Mouse (Mus musculus) intestine, postnatal 0 days (tissue): ENCODE measurements around the gene Wdr31. TPM values are rescaled to one million over a fixed set of nuclear protein-coding genes. Genes with fewer than 3 reads are reported as not detected.

Experiments used
- ATAC-seq: fragments of 200-750 bp; cut with Nextera tagmentation; 2 replicates; pipeline ENCODE4 v1.8.0; 2017; ENCODE audit warnings: mild to moderate bottlenecking, moderate TSS enrichment, moderate library complexity
- H3K27ac ChIP-seq: fragments of 300-500 bp; sonication (generic); 2 replicates; pipeline ENCODE4 v1.5.1; 2014; ENCODE audit warnings: mild to moderate bottlenecking, low read depth, low read length, moderate library complexity
- H3K27me3 ChIP-seq: fragments of 300-500 bp; sonication (generic); replicated peaks from 2 replicates; pipeline ENCODE4 v1.6.1; 2014; ENCODE audit warnings: low read length, mixed read lengths; ENCODE audit not compliant: control insufficient read depth, insufficient read depth
- H3K36me3 ChIP-seq: fragments of 300-500 bp; sonication (generic); 2 replicates; pipeline ENCODE4 v1.6.1; 2014; ENCODE audit warnings: mild to moderate bottlenecking, moderate library complexity; ENCODE audit not compliant: control insufficient read depth, insufficient read depth
- H3K4me1 ChIP-seq: fragments of 300-500 bp; sonication (generic); replicated peaks from 2 replicates; pipeline ENCODE4 v1.6.1; 2014; ENCODE audit warnings: antibody characterized with exemption, low read length, mixed read lengths; ENCODE audit not compliant: control insufficient read depth, insufficient read depth
- H3K4me2 ChIP-seq: fragments of 300-500 bp; sonication (generic); replicated peaks from 2 replicates; pipeline ENCODE4 v1.6.1; 2014; ENCODE audit warnings: low read depth, mild to moderate bottlenecking, moderate library complexity
- H3K4me3 ChIP-seq: fragments of 300-500 bp; sonication (generic); 2 replicates; pipeline ENCODE4 v1.5.1; 2014; ENCODE audit warnings: low read depth, low read length
- H3K9ac ChIP-seq: fragments of 300-500 bp; sonication (generic); 2 replicates; pipeline ENCODE4 v1.6.1; 2014; ENCODE audit warnings: mild to moderate bottlenecking, low read depth, low read length
- H3K9me3 ChIP-seq: fragments of 300-500 bp; sonication (generic); 2 replicates; pipeline ENCODE4 v1.6.1; 2016; ENCODE audit warnings: mixed run types; ENCODE audit not compliant: control insufficient read depth
- CTCF ChIP-seq: sonication (generic); IDR thresholded peaks from 2 replicates; pipeline ENCODE4 v1.5.1; 2016; ENCODE audit warnings: low read depth, mild to moderate bottlenecking, control low read depth, antibody characterized with exemption, moderate library complexity
- WGBS: fragments of 180-500 bp; shearing (Covaris S2); extraction: QIAGEN DNeasy Blood & Tissue Kit; methylation state at CpG from one replicate; pipeline ENCODE4 v1.1.7; 2014; 5-methylcytosine and 5-hydroxymethylcytosine counted together
- polyA plus RNA-seq: library from polyadenylated mRNA; unstranded; fragments of >200 nt; fragmentation: Nextera tagmentation; extraction: Ambion mirVana; gene quantifications from 2 replicates; pipeline ENCODE4 v1.2.1, GENCODE M21; 2015

Wdr31 gene
- polyA plus RNA-seq, 1 experiment from 2014 or later: 1.8 TPM

DNA sequence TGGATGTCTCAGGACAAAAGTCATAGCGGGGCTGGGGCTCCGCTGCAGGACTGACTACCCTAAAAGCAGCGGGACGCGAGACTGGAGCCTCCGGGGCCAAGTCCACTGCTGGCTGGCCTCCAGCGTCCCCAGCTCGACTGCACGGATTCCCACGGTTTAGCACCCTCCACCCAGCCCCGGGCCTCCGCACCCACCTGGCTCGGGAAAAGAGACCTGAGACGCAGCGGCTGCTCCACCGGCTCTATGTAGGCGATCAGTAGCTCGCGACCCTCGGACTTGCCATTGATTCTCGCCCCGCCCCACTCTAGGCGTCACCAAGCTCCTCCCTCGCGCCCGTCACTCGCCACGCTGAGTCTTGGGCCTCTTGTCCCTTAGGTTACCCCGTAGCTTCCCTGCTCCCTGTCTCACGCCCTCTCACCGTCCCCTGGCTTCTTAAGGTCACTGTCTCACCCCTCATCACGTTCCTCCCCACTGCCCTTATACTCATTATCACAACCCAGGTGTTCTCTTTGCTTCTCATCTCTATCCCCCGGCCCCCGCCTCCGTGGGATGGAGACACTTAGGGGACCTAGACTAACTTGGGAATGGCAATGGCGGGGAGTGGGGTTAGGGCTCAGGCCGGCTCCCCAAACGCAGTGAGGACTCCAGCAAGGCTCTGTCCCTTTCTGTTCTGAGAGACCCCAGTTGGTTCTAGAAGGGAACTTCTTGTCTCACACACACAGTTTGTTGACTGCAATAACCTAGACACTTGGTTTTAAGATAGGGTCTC lies 31.5 kb upstream of the Wdr31 start:
- Histone ChIP-seq H3K4me2 (peak overlapping the region; percentile 67), H3K9me3 (no peaks in the 10 kb centered on the region), H3K27me3 (no peaks in the 10 kb centered on the region), H3K36me3 (peaks cover 17% of the 10 kb centered on the region), H3K4me1 (peaks cover 9% of the 10 kb centered on the region; the same call in 1 of the 2 replicates), H3K4me3 (peak overlapping the region; percentile 88), H3K27ac (peak overlapping the region; percentile 97), H3K9ac (peak overlapping the region; percentile 90)
- ATAC-seq: peak; percentile 83
- no peak for TF ChIP-seq CTCF
- 1% methylated on average over 37 of the region's 38 CpGs for WGBS

DNA sequence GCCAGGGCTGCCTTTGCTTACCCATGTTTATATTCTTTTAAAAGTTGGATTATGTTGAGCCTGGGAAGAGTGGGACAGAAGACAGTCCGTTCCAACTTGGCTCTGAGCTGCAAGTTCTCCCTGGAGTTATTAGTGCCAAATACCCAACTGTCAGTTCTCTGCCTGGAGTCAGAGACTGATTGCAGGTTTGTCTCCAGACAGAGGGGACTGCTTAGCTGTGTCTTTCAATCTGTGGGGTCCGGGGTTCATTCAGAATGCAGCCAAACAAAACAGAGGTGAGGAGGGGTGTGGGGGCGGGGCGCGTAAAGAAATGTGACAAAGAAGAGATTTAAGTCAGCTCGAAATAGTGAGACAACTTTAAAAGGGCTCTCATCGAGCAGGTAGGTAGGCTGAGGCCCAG lies 30.8 kb upstream of the Wdr31 start:
- no peaks in the 10 kb centered on the region for H3K27me3 ChIP-seq
- H3K4me2 ChIP-seq: peak overlapping the region; percentile 67
- under 1% methylated on average over 7 of the region's 7 CpGs for WGBS
- peak overlapping the region; percentile 88 for H3K4me3 ChIP-seq
- ATAC-seq: no peak
- no peaks in the 10 kb centered on the region for H3K9me3 ChIP-seq
- H3K9ac ChIP-seq: peak overlapping the region; percentile 90
- H3K36me3 ChIP-seq: peaks cover 14% of the 10 kb centered on the region
- peaks cover 9% of the 10 kb centered on the region; the same call in 1 of the 2 replicates for H3K4me1 ChIP-seq
- H3K27ac ChIP-seq: peak overlapping the region; percentile 97
- TF ChIP-seq CTCF: no peak

DNA sequence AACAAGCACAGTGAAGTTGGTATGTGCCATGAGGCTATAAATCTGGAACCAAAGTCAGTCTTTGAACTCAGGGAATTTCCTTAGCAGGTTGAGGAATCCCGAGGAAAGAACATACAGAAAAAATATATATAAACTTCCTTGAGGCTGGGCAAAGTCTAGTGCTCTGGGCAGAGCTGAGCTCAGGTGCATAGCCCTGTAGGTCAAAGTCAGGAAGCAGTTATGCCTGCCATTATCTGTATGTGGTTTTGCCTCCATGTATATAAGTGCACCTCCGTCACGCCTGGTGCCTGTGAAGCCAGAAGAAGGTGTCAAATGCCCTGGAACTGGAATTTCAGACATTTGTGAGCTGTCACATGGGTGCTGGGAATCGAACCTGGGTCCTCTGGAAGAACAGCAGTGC lies 30.1 kb upstream of the Wdr31 start:
- ATAC-seq: peak; percentile 72
- Histone ChIP-seq H3K9me3 (no peaks in the 10 kb centered on the region), H3K9ac (no peak overlapping the region; the same call in 1 of the 2 replicates), H3K4me2 (peak overlapping the region; percentile 67), H3K4me1 (peaks cover 9% of the 10 kb centered on the region; the same call in 1 of the 2 replicates), H3K4me3 (peak overlapping the region; percentile 88; the same call in 1 of the 2 replicates), H3K36me3 (peaks cover 16% of the 10 kb centered on the region), H3K27ac (peak overlapping the region; percentile 97), H3K27me3 (no peaks in the 10 kb centered on the region)
- WGBS: 38% methylated on average over 4 of the region's 4 CpGs
- no peak for TF ChIP-seq CTCF

DNA sequence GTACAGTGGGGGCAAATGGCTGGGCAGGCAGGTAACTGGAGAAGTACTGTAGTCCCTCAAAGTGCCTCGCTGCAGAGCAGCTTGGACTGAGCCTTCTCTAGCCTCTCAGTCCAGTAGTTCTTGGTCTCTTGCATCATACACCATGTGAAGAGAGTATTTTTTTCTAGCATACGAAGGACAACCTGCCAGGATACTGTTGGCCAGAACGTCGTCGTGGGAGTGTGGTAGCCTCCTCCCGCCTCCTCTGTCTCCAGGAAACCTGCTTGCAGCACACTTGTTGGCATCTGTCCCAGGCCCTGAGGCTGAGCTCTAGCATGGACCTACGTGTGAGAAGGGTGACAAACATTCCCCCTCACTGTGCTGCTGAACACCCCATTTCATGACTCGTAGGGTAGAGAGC lies 26.1 kb upstream of the Wdr31 start:
- 34% methylated on average over 8 of the region's 8 CpGs for WGBS
- no peak for TF ChIP-seq CTCF
- no peaks in the 10 kb centered on the region for H3K27me3 ChIP-seq
- no peak overlapping the region for H3K9ac ChIP-seq
- H3K4me1 ChIP-seq: 0 out of 2 replicates have a peak, but pooled peaks cover 2% of the 10 kb centered on the region
- peak overlapping the region; percentile 35 for H3K27ac ChIP-seq
- ATAC-seq: no peak
- no peaks in the 10 kb centered on the region for H3K9me3 ChIP-seq
- peaks cover 17% of the 10 kb centered on the region for H3K36me3 ChIP-seq
- no peak overlapping the region for H3K4me2 ChIP-seq
- H3K4me3 ChIP-seq: no peak overlapping the region

DNA sequence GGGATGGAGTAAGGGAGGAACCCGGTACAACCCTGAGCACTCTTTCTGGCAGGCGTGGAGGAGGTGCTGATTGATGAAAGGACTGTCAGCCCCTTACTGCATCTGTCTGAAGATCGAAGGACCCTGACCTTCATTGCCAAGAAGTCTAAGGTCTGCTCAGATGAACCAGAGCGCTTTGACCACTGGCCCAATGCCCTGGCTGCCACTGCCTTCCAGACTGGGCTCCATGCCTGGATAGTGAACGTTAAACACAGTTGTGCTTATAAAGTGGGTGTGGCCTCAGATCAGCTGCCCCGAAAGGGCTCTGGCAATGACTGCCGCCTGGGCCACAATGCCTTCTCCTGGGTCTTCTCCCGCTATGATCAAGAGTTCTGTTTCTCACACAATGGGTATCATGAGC lies 25.2 kb upstream of the Wdr31 start:
- H3K9ac ChIP-seq: no peak overlapping the region
- no peaks in the 10 kb centered on the region for H3K9me3 ChIP-seq
- H3K4me1 ChIP-seq: 0 out of 2 replicates have a peak, but pooled peaks cover 2% of the 10 kb centered on the region
- H3K27me3 ChIP-seq: no peaks in the 10 kb centered on the region
- no peak for ATAC-seq
- TF ChIP-seq CTCF: no peak
- H3K4me2 ChIP-seq: no peak overlapping the region
- WGBS: 60% methylated on average over 8 of the region's 8 CpGs
- H3K27ac ChIP-seq: peak overlapping the region; percentile 15; the same call in 1 of the 2 replicates
- peaks cover 21% of the 10 kb centered on the region for H3K36me3 ChIP-seq
- H3K4me3 ChIP-seq: no peak overlapping the region

DNA sequence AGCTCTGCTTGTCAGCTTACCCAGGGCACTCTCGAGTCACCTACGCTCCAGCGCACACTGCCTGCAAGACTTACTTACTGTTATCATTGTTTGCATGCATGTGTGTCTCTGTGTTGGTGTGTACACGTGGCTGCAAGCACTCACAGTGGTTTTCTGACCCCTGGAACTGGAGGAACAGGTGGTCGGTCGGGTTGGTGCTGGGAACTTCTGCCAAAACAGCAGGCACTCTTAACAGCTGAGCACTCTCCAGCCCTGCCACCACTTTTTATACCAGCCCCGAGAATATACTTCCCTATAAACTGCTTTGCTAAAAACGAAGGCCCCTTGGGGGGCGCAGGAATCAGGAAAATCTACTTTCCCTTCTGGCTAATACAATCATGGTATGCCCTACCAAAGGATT lies 23.5 kb upstream of the Wdr31 start:
- Histone ChIP-seq H3K4me1 (no peaks in the 10 kb centered on the region), H3K9me3 (no peaks in the 10 kb centered on the region), H3K36me3 (peaks cover 15% of the 10 kb centered on the region), H3K4me2 (no peak overlapping the region), H3K27ac (peak overlapping the region; percentile 7; the same call in 1 of the 2 replicates), H3K27me3 (no peaks in the 10 kb centered on the region), H3K9ac (no peak overlapping the region), H3K4me3 (no peak overlapping the region)
- ATAC-seq: no peak
- WGBS: 66% methylated on average over 9 of the region's 9 CpGs
- TF ChIP-seq CTCF: no peak
